Mouse (Mus musculus) bone marrow, adult 2 months (tissue): ENCODE measurements around the gene Slc7a10.

Source experiments
- CTCF ChIP-seq: fragments of 200-500 bp; IDR thresholded peaks from 2 replicates; pipeline ENCODE4 v1.5.1; 2011; ENCODE audit warnings: low read length, control low read depth; ENCODE audit not compliant: control insufficient read depth, insufficient read depth
- POLR2A ChIP-seq: fragments of 200-500 bp; IDR thresholded peaks from 2 replicates; pipeline ENCODE4 v1.6.1; 2011; ENCODE audit warnings: low read depth, mild to moderate bottlenecking, control low read depth, low read length, borderline replicate concordance; ENCODE audit not compliant: control insufficient read depth

GRCm38 (mm10) chr7:35191276-35191675 is 5.1 kb downstream of the Slc7a10 start:
- no peak for TF ChIP-seq POLR2A
- TF ChIP-seq CTCF: no peak
